Mouse (Mus musculus): ENCODE measurements around the gene Gm20517. TPM values are rescaled to one million over a fixed set of nuclear protein-coding genes. Genes with fewer than 3 reads are reported as not detected.

Gene Gm20517
- total and polyA plus RNA-seq, 3 experiments = 1.9 to 2.9 TPM; not detected in 1

DNA sequence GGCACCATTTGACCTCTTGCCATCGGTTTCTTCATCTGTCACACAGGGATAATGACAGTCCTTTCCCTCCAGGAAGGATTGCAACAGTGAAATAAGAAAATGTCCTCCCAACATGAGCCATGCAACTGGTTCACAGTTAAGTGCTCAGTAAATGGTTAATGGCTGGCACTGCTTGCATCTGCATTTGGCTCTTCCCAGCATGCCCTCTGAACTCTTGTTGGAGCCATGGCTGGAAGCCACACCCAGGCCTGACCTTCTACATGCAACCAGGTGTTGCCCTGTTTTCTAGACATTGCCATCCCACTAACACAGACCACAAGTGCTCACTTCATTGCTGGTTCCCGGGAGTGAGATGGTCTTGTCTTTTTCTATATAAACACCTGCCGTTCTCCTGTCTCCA, 96.6 kb downstream of the Gm20517 start:
- no peak overlapping the region for H3K9ac ChIP-seq (ENCODE audit: control insufficient read depth, low read depth, low read length, poor library complexity, severe bottlenecking)
- H3K4me3 ChIP-seq (ENCODE audit: control insufficient read depth in 1 of 2, insufficient read depth in 1 of 2, low read depth in 2 of 2, low read length in 2 of 2) = no peak overlapping the region
- peaks cover 0 to 7% of the 10 kb centered on the region in 2 experiments; a peak in 3 of 4 replicates for H3K4me1 ChIP-seq (ENCODE audit: control insufficient read depth in 1 of 2, insufficient read depth in 2 of 2, low read length in 2 of 2)
- H3K79me2 ChIP-seq (ENCODE audit: control insufficient read depth, insufficient read depth, low read length, poor library complexity) = no peaks in the 10 kb centered on the region
- H3K27ac ChIP-seq (ENCODE audit: control insufficient read depth, low read depth, low read length) = no peak overlapping the region
- H3K36me3 ChIP-seq (ENCODE audit: control insufficient read depth in 1 of 2, insufficient read depth in 2 of 2, low read length in 2 of 2) = peaks cover 0 to 5% of the 10 kb centered on the region in 2 experiments; a peak in 2 of 4 replicates
- H3K27me3 ChIP-seq (ENCODE audit: control insufficient read depth in 1 of 2, insufficient read depth in 2 of 2, low read length in 2 of 2) = no peaks in the 10 kb centered on the region
- TF ChIP-seq SIN3A (IDR thresholded peaks at IDR 0.05; ENCODE audit: low read length) (no peak), POLR2AphosphoS5 (IDR thresholded peaks at IDR 0.05; ENCODE audit: borderline replicate concordance, low read depth, low read length) (no peak), CHD1 (IDR thresholded peaks at IDR 0.05; ENCODE audit: low read depth, low read length) (no peak), GABPA (IDR thresholded peaks at IDR 0.05; ENCODE audit: low read depth, low read length) (no peak), BHLHE40 (IDR thresholded peaks at IDR 0.05; ENCODE audit: borderline replicate concordance, low read depth, low read length) (no peak), NELFE (IDR thresholded peaks at IDR 0.05; ENCODE audit: low read depth, low read length) (no peak), CTCF (IDR thresholded peaks at IDR 0.05 in 2 of 3, conservative IDR thresholded peaks at IDR 0.05 in 1 of 3; ENCODE audit: control insufficient read depth in 1 of 3, insufficient read depth in 1 of 3, low read depth in 2 of 3, low read length in 3 of 3, poor library complexity in 1 of 3, severe bottlenecking in 1 of 3) (no peak), SMC3 (IDR thresholded peaks at IDR 0.05; ENCODE audit: low read depth, low read length) (no peak), MXI1 (IDR thresholded peaks at IDR 0.05; ENCODE audit: low read depth, low read length) (no peak), ZNF384 (IDR thresholded peaks at IDR 0.05; ENCODE audit: low read depth, low read length) (no peak), NRF1 (IDR thresholded peaks at IDR 0.05; ENCODE audit: insufficient read depth, low read depth, low read length, poor library complexity, severe bottlenecking) (no peak), UBTF (IDR thresholded peaks at IDR 0.05; ENCODE audit: borderline replicate concordance, insufficient read depth, low read depth, low read length) (no peak), ETS1 (IDR thresholded peaks at IDR 0.05; ENCODE audit: low read depth, low read length) (no peak), TCF12 (IDR thresholded peaks at IDR 0.05; ENCODE audit: low read depth, low read length) (no peak), ELF1 (IDR thresholded peaks at IDR 0.05; ENCODE audit: low read depth, low read length) (no peak), MAZ (IDR thresholded peaks at IDR 0.05; ENCODE audit: low read depth, low read length) (no peak), GATA1 (IDR thresholded peaks at IDR 0.05; ENCODE audit: low read depth, low read length) (no peak)
- no peak for DNase-seq (ENCODE audit: low read depth, low spot score)
- H3K9me3 ChIP-seq (replicated peaks; ENCODE audit: insufficient read depth, low read length) = no peaks in the 10 kb centered on the region

DNA sequence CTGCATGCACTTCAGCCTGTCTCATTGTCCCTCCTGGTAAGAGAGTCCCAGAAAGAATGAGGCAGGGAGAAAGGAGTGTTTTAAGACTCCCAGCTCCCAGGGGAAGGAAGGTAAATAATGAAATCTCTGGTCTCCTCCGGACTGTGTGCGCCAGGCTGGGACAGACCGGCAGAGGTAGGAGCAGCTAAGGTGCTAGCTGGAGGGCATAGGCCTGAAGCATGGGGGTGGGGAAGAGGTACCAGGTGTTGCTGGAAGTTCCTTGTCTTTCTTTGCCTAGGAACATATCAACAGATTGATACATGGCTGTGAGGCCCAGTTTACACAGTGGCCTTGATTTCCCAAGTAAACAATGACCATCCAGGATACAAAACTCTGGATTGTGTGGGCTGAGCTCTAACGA, 97.6 kb downstream of the Gm20517 start:
- Histone ChIP-seq H3K4me1 (ENCODE audit: control insufficient read depth in 1 of 2, insufficient read depth in 2 of 2, low read length in 2 of 2) (peaks cover 0 to 7% of the 10 kb centered on the region in 2 experiments; a peak in 3 of 4 replicates), H3K27ac (ENCODE audit: control insufficient read depth, low read depth, low read length) (no peak overlapping the region), H3K79me2 (ENCODE audit: control insufficient read depth, insufficient read depth, low read length, poor library complexity) (no peaks in the 10 kb centered on the region), H3K9me3 (replicated peaks; ENCODE audit: insufficient read depth, low read length) (no peaks in the 10 kb centered on the region), H3K27me3 (ENCODE audit: control insufficient read depth in 1 of 2, insufficient read depth in 2 of 2, low read length in 2 of 2) (no peaks in the 10 kb centered on the region), H3K9ac (ENCODE audit: control insufficient read depth, low read depth, low read length, poor library complexity, severe bottlenecking) (no peak overlapping the region), H3K36me3 (ENCODE audit: control insufficient read depth in 1 of 2, insufficient read depth in 2 of 2, low read length in 2 of 2) (peaks cover 0 to 5% of the 10 kb centered on the region in 2 experiments; a peak in 2 of 4 replicates), H3K4me3 (ENCODE audit: control insufficient read depth in 1 of 2, insufficient read depth in 1 of 2, low read depth in 2 of 2, low read length in 2 of 2) (no peak overlapping the region)
- TF ChIP-seq EP300 (IDR thresholded peaks at IDR 0.05; ENCODE audit: low read depth in 1 of 2, low read length in 2 of 2) (no peak), ETS1 (IDR thresholded peaks at IDR 0.05; ENCODE audit: low read depth, low read length) (no peak), SMC3 (IDR thresholded peaks at IDR 0.05; ENCODE audit: low read depth, low read length) (no peak), UBTF (IDR thresholded peaks at IDR 0.05; ENCODE audit: borderline replicate concordance, insufficient read depth, low read depth, low read length) (no peak), POLR2AphosphoS2 (IDR thresholded peaks at IDR 0.05; ENCODE audit: low read length) (no peak), CHD2 (IDR thresholded peaks at IDR 0.05; ENCODE audit: low read length) (no peak)
- DNase-seq (ENCODE audit: low read depth, low spot score) = no peak
